Mouse (Mus musculus) lung, postnatal 14 days (tissue): Measurements from ENCODE around the gene Csgalnact2.

Experiments used
- DNase-seq: peaks from one replicate; pipeline ENCODE4 v3.0.0; 2021

Csgalnact2 gene

DNA sequence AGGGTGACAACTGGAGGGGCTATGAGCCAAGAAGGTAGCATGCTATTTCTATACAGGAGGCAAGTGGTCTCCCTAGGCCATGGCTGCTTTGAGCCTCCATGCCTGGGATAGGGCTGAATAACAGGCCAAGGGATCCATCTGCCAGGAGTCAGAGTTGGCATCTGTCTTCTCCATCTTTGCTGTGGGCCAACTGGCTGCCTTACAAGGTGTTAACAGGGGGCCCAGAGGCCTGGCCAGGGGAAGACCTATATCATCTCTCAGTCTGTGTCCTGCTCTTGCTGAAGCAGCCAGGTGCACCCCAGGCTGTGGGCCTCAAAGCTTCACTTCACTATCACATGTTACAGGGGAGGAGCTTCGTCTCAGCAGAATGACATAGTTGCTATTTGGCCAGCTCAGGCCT, 66.8 kb downstream of the Csgalnact2 start:
- DNase-seq: no peak

DNA sequence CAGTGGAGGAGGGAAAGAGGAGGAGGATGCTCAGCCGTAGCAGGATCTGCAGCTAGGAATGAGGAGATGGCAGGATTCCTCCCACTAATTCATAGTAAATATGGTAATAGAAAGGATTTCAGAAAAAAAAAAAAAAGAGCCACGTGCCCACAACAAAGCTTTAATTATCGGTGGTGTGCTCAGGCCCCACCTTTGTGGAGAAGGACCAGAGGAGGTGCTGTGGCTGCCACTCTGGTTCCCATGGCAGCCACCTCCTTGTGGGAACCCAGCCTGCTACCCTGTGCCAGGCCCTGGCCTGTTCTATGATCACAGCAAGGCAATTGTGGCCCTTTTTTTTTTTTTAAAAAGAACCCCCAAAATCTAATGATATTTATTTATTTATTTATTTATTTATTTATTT, 67.5 kb downstream of the Csgalnact2 start:
- no peak for DNase-seq

DNA sequence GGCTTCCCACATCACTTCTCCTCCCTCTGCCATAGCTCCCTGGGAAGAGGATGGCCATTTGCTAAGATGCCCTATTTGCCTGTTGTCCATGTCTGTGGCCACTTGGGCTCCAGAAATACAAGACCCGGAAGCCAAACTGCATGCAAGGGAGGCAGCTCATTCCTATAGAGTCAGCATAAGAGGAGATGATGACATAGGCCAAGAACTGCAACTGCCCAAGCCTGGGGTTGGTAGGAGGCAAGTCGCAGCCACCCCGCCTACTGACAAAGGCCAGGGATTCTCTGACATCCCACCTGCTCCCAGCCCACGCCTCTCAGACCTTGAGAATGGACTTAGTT, 68.0 kb downstream of the Csgalnact2 start:
- DNase-seq: no peak

DNA sequence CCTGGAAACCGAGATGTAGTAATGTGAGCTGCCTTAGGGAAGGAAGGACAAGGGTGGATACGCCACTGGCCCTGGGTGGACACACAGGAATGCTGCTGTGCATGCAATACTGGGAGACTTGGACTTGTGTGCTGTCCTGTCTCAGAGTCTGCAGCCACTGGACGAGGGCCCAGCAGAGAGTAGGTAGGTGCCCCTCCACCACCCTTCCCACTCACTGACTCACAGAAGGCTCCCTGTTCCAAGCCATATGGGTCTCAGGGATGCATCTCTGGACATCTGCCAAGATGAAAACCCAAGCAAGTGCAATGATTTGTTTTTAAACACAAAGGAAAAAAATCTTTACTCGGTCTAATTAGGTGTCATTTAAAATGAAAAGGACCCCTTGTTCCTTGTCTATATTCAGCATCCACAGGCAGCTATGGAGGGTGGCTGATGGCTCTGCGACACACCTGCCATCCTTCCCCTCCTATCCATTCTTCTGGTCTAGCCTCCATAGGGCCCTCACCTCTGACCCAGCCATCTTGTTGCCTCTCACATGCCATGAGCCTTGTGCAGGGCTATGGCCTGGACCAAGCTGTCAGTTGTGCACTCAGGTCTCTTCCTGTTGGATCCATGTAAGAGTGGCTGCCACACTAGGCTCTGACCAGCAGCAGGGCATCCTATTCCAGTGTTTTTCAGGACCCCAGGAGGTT, 68.5 kb downstream of the Csgalnact2 start:
- DNase-seq: no peak

DNA sequence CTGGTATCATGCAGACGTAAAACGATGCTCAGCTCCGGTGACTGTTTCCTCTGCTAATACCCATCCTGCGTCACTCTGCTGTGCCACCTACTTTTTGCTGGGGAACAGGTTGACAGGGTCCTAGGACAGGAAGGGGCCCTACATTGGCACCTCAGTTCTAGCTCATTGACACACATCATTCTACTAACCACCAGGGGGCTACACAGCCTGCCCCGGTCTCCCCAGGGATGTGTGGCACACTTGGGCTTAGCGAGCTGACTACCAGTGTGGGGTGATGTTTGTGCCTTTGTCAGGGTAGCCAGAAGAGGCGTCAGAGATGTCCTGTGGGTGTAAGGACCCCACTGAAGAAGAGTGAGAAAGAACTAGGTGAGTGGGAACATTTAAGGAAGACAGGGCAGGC, 71.2 kb downstream of the Csgalnact2 start:
- DNase-seq: no peak

DNA sequence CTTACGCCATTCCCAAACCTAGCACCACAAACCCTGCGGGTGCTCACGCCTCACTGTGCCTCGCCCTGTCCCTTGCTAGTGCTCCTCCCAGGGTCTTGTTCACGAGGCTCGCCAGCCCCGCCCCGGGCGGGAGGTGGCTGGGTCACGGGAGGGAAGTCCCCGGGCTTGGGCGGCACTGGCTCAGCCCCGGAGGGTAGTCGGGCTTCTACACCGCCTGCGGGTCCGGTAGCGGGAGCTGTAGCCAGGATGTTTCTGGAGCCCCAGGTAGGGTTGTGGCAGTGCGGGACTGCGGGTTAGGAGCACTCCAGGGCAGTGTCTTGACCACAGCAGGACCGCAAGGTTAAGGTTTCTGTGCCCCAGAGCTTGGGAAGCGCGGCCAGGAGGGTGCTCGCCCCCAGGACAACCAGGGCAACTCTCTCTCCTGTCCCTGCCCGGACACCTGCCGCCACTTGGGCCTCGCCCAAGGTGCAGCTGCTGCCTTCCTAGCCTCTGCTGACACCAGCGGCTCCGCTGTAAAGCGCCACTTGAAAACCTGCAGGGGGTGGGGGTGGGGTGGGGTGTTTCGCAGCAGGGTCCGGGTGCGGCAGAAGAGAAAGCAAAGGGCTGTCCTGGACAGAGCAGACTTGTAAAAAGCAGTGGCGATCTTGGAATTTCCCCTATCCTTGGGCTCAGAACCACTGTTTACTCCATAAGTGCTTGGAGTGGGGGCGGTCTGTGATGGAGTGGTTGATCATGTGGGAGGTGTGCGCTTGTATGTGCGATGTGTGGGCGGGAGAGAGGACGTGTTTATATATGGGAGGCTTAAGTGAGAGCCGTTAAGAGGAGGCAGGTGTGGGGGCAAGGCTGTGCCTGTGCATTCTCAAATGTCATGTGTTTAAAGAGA, 72.5 kb downstream of the Csgalnact2 start:
- DNase-seq: peak; percentile 76

DNA sequence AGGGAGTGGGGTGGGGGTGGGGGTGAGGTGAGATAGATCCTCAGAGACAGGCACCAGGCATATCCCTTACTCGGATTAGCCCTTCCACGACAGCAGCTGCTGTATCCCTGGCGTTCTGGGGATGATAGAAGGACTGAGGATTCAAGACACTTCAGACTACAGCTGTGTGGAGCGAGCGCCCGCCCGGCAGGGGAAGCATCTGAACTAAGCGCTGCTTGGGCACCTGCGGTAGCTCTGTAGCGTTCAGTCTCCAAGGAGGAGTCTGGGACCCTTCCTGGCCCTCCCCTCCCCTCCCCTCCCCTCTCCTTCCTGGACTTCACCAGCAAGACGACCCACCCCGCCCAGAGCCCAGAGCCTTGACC, 73.1 kb downstream of the Csgalnact2 start:
- DNase-seq: no peak

DNA sequence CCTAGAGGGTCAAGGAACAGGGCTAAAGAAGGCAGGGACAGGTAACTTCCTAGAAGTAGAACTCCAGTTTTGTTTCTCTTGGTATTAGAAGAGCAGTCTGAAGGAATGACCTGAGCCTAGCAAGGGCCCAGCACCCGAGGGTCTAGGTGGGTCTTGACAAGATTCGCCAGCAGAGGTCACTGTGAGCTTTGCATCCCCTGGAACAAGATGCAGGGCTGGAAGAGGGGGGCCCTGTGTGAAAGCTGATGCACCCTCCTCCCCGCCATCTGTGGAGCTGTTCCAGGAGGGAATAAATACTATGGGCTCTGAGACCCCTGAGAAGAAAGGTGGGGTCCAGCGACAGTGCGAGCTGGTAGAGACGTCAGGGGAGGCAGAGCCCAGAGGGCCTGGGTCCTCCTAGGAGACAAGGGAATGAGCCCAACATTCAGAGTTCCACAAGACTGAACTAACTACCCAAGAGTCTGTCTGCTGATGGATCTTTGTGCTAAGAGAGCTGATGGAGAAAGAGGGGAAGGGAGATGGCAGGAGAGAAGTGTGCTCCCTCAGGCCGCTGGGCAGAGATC, 73.9 kb downstream of the Csgalnact2 start:
- DNase-seq: peak; percentile 84

DNA sequence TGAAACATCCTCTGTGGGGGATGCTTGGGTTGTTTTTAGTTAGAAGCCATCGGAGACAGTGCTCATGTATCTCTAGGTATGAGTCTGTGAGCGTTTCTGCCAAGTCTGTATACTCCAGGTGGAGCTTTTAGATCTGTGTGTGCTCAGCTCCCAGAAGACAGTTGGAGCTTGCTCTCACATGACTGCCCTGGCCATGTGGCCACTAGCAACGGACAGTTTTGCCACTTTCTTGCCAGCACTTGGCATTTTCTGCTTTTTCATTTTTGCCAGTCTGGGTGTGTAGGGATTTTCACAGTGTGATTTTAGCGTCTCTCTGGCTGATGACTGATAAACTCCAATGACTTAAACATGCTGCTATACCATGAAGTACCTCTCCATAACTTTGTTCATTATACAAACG, 75.7 kb downstream of the Csgalnact2 start:
- DNase-seq: no peak

DNA sequence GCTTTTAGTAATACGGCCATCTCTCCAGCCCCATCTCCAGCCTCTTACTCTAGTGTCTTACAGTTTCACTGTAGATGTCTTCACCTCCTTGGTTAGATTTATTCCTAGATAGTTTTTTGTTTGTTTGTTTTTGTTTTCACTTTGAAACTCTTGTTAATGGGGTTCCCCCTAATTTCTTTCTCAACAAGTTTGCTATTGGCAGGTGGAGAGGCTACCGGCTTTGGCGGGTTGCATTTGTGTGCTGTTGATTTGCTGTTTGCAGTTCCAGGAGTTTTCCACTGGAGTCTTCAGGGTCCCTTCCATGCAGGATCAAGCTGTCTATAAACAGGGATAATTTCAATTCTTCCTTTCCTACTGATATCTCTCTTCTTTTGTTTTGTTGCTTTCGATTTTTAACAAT, 77.7 kb downstream of the Csgalnact2 start:
- no peak for DNase-seq
